Mouse (Mus musculus): ENCODE measurements around the gene Dnajc12. TPM values are rescaled to one million over a fixed set of nuclear protein-coding genes. Genes with fewer than 3 reads are reported as not detected.
"Not testable (repeated sequence)": the region's sequence is repeated elsewhere in the genome, so short reads cannot be mapped to it uniquely, and the experiment has no call there.

Dnajc12 gene
- polyA plus RNA-seq, 1 experiment = 0.22 TPM

DNA sequence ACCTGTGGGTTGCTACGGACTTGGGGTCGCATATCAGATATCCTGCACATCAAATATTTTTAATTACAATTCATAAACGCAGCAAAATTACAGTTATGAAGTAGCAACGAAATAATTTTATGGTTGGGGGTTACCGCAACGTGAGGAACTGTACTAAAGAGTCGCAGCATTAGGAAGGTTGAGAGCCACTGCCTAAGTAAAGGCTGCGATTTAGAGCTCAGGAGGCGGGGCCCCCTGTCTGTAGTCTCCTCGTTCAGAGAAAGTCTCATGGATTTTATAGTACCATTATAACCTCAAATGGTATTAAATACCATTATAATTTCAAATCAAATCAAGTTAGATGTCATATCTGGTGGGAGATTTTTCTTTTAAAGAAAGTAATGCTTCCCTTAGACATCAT lies 4.7 kb downstream of the Dnajc12 start:
- WGBS = 3% methylated on average over 10 of the region's 10 CpGs
- TF ChIP-seq CTCF (IDR thresholded peaks at IDR 0.05; ENCODE audit: extremely low read depth, insufficient read length, insufficient replicate concordance, low read depth, low read length) = no peak
- TF ChIP-seq POLR2A (IDR thresholded peaks at IDR 0.05; ENCODE audit: low read depth, low read length) = no peak
- Histone ChIP-seq H3K4me3 (ENCODE audit: low read depth, low read length) (peak overlapping the region; percentile 87), H3K4me1 (ENCODE audit: control insufficient read depth, insufficient read depth, insufficient read length, low read length) (no peaks in the 10 kb centered on the region), H3K27me3 (ENCODE audit: control insufficient read depth, insufficient read depth, low read length) (no peaks in the 10 kb centered on the region), H3K27ac (ENCODE audit: insufficient read depth, low read depth, low read length) (no peak overlapping the region), H3K36me3 (ENCODE audit: control insufficient read depth, insufficient read depth, low read length) (no peaks in the 10 kb centered on the region)

DNA sequence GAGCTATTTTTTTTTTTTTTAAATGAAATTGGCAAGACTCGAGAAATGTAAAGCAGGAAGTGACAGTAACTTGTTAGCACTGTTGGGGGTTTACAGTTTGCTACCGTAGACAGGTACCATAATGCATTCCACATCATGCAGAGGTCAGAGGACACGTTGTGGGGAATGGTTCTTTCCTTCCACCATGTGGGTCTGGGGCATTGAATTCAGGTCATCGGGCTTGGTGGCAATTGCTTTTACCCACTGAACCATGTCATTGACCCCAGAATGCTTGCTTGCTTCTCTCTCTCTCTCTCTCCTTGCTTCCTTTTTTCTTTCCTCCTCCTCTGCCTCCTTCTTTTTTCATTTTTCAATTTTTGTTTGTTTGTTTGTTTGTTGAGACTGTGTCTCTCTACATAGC lies 6.7 kb downstream of the Dnajc12 start:
- Histone ChIP-seq H3K27ac (ENCODE audit: insufficient read depth, low read depth, low read length) (no peak overlapping the region), H3K27me3 (ENCODE audit: control insufficient read depth, insufficient read depth, low read length) (no peaks in the 10 kb centered on the region), H3K4me3 (ENCODE audit: low read depth, low read length) (no peak overlapping the region), H3K4me1 (ENCODE audit: control insufficient read depth, insufficient read depth, insufficient read length, low read length) (no peaks in the 10 kb centered on the region), H3K36me3 (ENCODE audit: control insufficient read depth, insufficient read depth, low read length) (no peaks in the 10 kb centered on the region)
- WGBS = 58% methylated on average over 4 of the region's 4 CpGs
- TF ChIP-seq POLR2A (IDR thresholded peaks at IDR 0.05; ENCODE audit: low read depth, low read length) (no peak), CTCF (IDR thresholded peaks at IDR 0.05; ENCODE audit: extremely low read depth, insufficient read length, insufficient replicate concordance, low read depth, low read length) (no peak)

DNA sequence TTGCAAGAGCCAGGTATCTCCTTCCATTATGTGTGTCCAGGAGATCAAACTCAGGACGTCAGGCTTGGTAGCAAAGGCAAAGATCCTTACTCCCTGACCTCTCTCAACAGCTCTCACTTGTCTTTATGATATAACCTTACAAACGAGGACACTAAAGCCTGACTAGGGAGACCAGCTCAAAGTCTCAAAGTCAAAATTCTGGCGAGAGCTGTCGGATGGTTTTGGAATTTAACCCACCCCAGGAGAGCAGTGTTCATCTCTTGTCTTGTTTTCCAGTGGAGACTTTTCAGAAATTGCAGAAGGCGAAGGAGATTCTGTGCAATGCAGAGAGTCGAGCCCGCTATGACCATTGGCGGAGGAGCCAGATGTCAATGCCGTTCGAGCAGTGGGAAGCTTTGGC lies 14.7 kb downstream of the Dnajc12 start:
- TF ChIP-seq POLR2A (IDR thresholded peaks at IDR 0.05; ENCODE audit: low read depth, low read length) (no peak), CTCF (IDR thresholded peaks at IDR 0.05; ENCODE audit: extremely low read depth, insufficient read length, insufficient replicate concordance, low read depth, low read length) (no peak)
- WGBS = 90% methylated on average over 10 of the region's 10 CpGs
- Histone ChIP-seq H3K36me3 (ENCODE audit: control insufficient read depth, insufficient read depth, low read length) (0 out of 2 replicates have a peak, but pooled peaks cover 2% of the 10 kb centered on the region), H3K27ac (ENCODE audit: insufficient read depth, low read depth, low read length) (no peak overlapping the region), H3K4me3 (ENCODE audit: low read depth, low read length) (no peak overlapping the region), H3K4me1 (ENCODE audit: control insufficient read depth, insufficient read depth, insufficient read length, low read length) (no peaks in the 10 kb centered on the region), H3K27me3 (ENCODE audit: control insufficient read depth, insufficient read depth, low read length) (no peaks in the 10 kb centered on the region)

DNA sequence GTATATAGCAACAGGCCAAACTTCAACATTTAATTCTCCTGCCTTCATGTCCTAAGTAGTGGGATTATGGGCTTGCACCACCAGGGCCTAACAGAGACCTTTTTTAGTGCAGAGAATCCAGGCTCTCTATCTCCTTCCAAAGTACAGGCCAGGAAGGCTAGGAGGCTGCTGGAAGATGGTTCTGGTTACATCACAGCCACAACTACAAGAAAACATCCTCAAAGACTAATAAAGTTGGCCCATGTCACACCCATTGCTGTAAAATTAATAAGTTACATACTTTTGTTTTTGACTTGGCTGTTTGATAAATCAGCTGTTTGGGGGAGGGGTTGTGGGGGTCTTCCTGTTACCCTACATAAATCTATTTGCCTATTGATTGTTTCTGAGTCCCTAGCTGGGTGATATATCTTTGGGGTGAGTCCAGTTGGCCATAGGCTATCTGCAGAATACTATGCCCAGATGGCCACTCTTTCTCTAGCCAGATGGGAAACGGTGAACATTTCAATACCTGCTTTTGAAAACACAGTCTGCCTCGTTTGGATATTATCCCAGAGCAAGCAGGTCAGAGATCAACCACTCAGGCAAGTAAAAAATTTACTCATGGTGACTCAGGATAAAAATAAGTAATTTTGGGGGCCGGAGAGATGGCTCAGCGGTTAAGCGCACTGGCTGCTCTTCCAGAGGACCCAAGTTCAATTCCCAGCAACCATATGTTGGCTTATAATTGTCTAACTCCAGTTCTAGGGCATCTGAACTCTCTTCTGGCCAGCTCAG lies 20.7 kb downstream of the Dnajc12 start:
- TF ChIP-seq POLR2A (IDR thresholded peaks at IDR 0.05; ENCODE audit: low read depth, low read length) (no peak), CTCF (IDR thresholded peaks at IDR 0.05; ENCODE audit: extremely low read depth, insufficient read length, insufficient replicate concordance, low read depth, low read length) (no peak)
- Histone ChIP-seq H3K36me3 (ENCODE audit: control insufficient read depth, insufficient read depth, low read length) (no peaks in the 10 kb centered on the region), H3K4me3 (ENCODE audit: low read depth, low read length) (no peak overlapping the region), H3K4me1 (ENCODE audit: control insufficient read depth, insufficient read depth, insufficient read length, low read length) (no peaks in the 10 kb centered on the region), H3K27me3 (ENCODE audit: control insufficient read depth, insufficient read depth, low read length) (no peaks in the 10 kb centered on the region), H3K27ac (ENCODE audit: insufficient read depth, low read depth, low read length) (no peak overlapping the region)
- 79% methylated on average over 5 of the region's 5 CpGs for WGBS

DNA sequence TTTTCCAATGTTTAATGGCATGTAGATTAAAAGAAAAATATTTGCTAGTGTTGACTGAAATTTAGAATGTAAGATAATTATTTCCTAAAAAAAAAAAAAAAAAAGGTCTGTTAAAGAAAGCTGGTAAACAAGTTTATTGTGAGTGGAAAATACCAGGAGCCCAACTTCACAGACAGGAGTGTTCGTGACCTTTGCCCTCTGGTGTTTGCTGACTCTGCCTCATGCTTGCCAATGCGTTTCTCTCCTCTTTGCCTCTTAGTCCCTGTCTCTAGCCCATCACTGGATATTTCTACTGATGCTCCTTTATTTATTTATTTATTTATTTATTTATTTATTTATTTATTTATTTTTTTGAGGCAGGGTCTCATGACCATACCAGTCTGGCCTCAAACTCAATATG lies 21.4 kb downstream of the Dnajc12 start:
- Histone ChIP-seq H3K27ac (ENCODE audit: insufficient read depth, low read depth, low read length) (no peak overlapping the region), H3K36me3 (ENCODE audit: control insufficient read depth, insufficient read depth, low read length) (no peaks in the 10 kb centered on the region), H3K4me3 (ENCODE audit: low read depth, low read length) (no peak overlapping the region), H3K27me3 (ENCODE audit: control insufficient read depth, insufficient read depth, low read length) (no peaks in the 10 kb centered on the region), H3K4me1 (ENCODE audit: control insufficient read depth, insufficient read depth, insufficient read length, low read length) (no peaks in the 10 kb centered on the region)
- TF ChIP-seq CTCF (IDR thresholded peaks at IDR 0.05; ENCODE audit: extremely low read depth, insufficient read length, insufficient replicate concordance, low read depth, low read length) = no peak
- no peak for TF ChIP-seq POLR2A (IDR thresholded peaks at IDR 0.05; ENCODE audit: low read depth, low read length)
- 44% methylated on average over 2 of the region's 2 CpGs for WGBS

DNA sequence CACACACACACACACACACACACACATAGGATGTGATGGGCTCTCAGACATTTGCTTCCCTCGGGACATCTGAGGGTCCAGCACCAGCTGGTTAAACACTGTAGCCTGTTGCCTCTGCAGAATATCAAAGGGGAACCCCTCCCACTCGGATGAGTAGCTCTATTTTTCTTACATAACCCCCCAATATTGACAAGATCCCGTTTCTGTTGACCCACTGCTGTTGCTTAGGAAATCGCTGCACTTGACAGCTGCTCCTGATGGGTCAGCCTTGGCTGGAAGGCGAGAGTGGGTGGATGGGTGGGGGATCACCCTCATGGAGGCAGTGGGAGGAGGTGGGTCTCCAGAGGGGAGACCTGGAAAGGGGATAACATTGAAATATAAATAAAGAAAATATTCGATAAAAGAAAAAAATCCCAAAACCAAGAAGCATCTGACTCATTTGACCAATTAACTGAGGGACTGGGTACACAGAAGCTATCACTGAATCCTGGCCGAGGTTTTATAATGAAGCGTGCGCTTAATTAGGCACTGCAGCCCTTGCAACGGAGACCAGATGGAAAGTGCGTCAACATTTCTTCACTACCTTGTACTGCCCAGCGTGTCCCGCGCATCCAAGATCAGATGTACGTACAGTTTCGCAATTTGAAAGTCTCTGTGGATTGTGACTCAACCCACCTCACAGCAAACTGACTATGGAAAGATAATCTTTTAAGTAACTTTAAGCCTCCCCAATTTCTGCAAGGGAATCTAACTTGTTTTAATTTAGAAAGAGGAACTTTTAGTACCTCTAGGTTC lies 28.1 kb downstream of the Dnajc12 start:
- no peak overlapping the region for H3K27ac ChIP-seq (ENCODE audit: insufficient read depth, low read depth, low read length)
- WGBS = 47% methylated on average over 16 of the region's 16 CpGs
- TF ChIP-seq POLR2A (IDR thresholded peaks at IDR 0.05; ENCODE audit: low read depth, low read length) = no peak
- no peak for TF ChIP-seq CTCF (IDR thresholded peaks at IDR 0.05; ENCODE audit: extremely low read depth, insufficient read length, insufficient replicate concordance, low read depth, low read length)

DNA sequence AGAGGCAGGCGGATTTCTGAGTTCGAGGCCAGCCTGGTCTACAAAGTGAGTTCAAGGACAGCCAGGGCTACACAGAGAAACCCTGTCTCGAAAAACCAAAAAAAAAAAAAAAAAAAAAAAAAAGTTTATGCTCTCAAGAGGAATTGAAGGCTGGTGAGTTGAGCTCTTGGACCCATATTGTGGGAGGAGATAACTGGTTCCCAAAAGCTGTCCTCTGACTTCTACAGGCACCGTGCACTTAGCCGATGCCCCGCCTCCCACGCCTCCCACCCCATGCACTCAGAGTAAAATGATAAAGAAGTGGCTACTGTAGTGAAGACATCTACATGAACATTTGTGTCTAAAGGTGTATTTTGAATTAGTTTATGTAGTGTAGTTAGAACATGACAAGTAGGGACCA lies 29.4 kb downstream of the Dnajc12 start:
- H3K27me3 ChIP-seq (ENCODE audit: control insufficient read depth, insufficient read depth, low read length); H3K4me3 ChIP-seq (ENCODE audit: low read depth, low read length); H3K36me3 ChIP-seq (ENCODE audit: control insufficient read depth, insufficient read depth, low read length); H3K4me1 ChIP-seq (ENCODE audit: control insufficient read depth, insufficient read depth, insufficient read length, low read length); H3K27ac ChIP-seq (ENCODE audit: insufficient read depth, low read depth, low read length): not testable (repeated sequence)
- 85% methylated on average over 7 of the region's 7 CpGs for WGBS

More for the DNA sequence above, 28.1 kb downstream of the Dnajc12 start:
- no peaks in the 10 kb centered on the region for H3K36me3 ChIP-seq (ENCODE audit: control insufficient read depth, insufficient read depth, low read length)
- no peaks in the 10 kb centered on the region for H3K27me3 ChIP-seq (ENCODE audit: control insufficient read depth, insufficient read depth, low read length)
- H3K4me3 ChIP-seq (ENCODE audit: low read depth, low read length) = no peak overlapping the region
- no peaks in the 10 kb centered on the region for H3K4me1 ChIP-seq (ENCODE audit: control insufficient read depth, insufficient read depth, insufficient read length, low read length)

Data from small intestine, adult 2 months (tissue).